Comparison of ENCODE assay signal across 20 mouse cellular contexts in the genomic region with DNA sequence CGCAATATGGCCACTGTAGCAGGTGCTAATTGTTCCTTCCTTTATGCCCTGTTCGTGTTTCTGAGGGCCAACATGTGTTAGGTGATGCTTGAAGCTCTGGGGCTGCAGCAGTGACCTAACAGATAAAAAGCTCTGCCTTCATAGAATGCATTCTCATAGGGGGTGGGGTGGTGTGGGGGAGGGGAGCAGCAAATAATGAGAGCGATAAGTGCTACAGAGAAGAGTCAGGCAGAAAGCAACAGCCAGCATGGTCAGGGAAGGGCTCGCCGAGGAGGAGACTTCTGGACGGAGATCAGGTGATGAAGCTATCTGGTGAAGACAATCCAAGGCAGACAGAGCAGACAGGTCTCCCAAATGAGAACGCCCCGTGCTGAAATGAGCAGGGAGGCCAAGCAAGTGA. TPM values are rescaled to one million over a fixed set of nuclear protein-coding genes. Genes with fewer than 3 reads are reported as not detected.
"Had no signal": no experiment of that assay in that cellular context is flagged by ENCODE, and none has a peak within 500 bp of the region (broad histone marks: within the 10 kb centered on the region; RNA-seq: fewer than 3 reads in every experiment).

No protein-coding gene starts in this region.

- ATAC-seq: midbrain, embryonic 13.5 days; midbrain, embryonic 16.5 days had no signal

- H3K9me3 ChIP-seq: limb, embryonic 12.5 days; limb, embryonic 15.5 days; lung, embryonic 15.5 days; megakaryocyte, embryonic 14.5 days; midbrain, embryonic 10.5 days; midbrain, embryonic 13.5 days; neural tube, embryonic 13.5 days; stomach, embryonic 15.5 days had no signal

- H3K4me2 ChIP-seq: limb, embryonic 12.5 days; limb, embryonic 15.5 days; lung, embryonic 15.5 days; midbrain, embryonic 13.5 days; neural tube, embryonic 13.5 days; stomach, embryonic 15.5 days had no signal

- H3K27ac ChIP-seq: limb, embryonic 12.5 days; limb, embryonic 15.5 days; liver, embryonic 14.5 days; lung, embryonic 15.5 days; midbrain, embryonic 10.5 days; midbrain, embryonic 13.5 days; neural tube, embryonic 13.5 days; stomach, embryonic 15.5 days had no signal

- H3K9ac ChIP-seq: limb, embryonic 12.5 days; limb, embryonic 15.5 days; liver, embryonic 14.5 days; lung, embryonic 15.5 days; midbrain, embryonic 13.5 days; neural tube, embryonic 13.5 days; stomach, embryonic 15.5 days had no signal

- H3K4me1 ChIP-seq: limb, embryonic 12.5 days; limb, embryonic 15.5 days; midbrain, embryonic 10.5 days; midbrain, embryonic 13.5 days; neural tube, embryonic 13.5 days; stomach, embryonic 15.5 days had no signal

- DNase-seq: left cerebral cortex, postnatal 4 days; lung, adult 18-20 months; lung, postnatal 10 days; lung, postnatal 36 days; retina, postnatal 1 day; right cerebral cortex, postnatal 25 days; spleen, adult 18-20 months; thymus, postnatal 25 days had no signal

- H3K4me3 ChIP-seq: limb, embryonic 12.5 days; limb, embryonic 15.5 days; lung, embryonic 15.5 days; megakaryocyte, embryonic 14.5 days; midbrain, embryonic 10.5 days; midbrain, embryonic 13.5 days; myocyte; neural tube, embryonic 13.5 days; stomach, embryonic 15.5 days had no signal

- H3K27me3 ChIP-seq: limb, embryonic 12.5 days; limb, embryonic 15.5 days; lung, embryonic 15.5 days; megakaryocyte, embryonic 14.5 days; midbrain, embryonic 13.5 days; neural tube, embryonic 13.5 days; stomach, embryonic 15.5 days had no signal

RNA-seq across cellular contexts. Expression of a gene that starts 43.6 kb away (rescaled TPM):
- total RNA-seq: monocyte, adult 5-6 weeks had no signal
